Mouse (Mus musculus) lung, postnatal 25 days (tissue): ENCODE data around the gene Ifna7.
A peak's percentile ranks its signal among the peaks of the same experiment; 100 is the strongest.
"Not testable (repeated sequence)": the region's sequence is repeated elsewhere in the genome, so short reads cannot be mapped to it uniquely, and the experiment has no call there.

Experiments
- DNase-seq: peaks from one replicate; pipeline ENCODE4 v3.0.0; 2022; ENCODE audit warnings: low spot score

Ifna7 gene

GRCm38 (mm10) chr4:88815928-88816327, at the start of gene Ifna7:
Ifna7 (plus strand) TSS chr4:88816228.
- no peak for DNase-seq

- DNase-seq = not testable (repeated sequence)
These were observed 42.5 kb upstream of the Ifna7 start, which contains the start of gene Gm13290 for GRCm38 (mm10) chr4:88773534-88773933. Gm13290 (plus strand) TSS chr4:88773834.

DNA sequence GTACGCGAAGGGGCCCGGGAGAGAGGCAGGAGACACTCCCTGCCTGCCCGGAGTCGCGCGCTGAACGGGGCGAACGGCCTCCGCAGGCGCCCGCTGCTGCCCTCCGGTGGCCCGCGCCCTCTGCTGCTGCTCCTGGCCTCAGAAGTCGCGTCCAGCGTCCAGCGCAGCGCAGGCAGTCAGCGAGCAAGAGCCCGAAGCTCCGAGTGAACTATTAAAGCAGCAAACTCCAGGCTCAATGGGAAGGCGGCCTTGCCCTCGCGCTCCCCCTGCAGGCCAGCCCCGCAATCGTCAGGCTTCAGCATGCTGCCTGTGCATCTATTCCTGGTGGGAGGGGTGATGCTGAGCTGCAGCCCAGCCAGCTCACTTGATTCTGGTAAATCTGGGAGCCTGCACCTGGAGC, 39.4 kb upstream of the Ifna7 start, which contains the start of gene Gm13289:
Gene Gm13289, plus strand, starts transcription at position 301 of the 400 bp plus-strand sequence.
- DNase-seq = not testable (repeated sequence)

GRCm38 (mm10) chr4:88779550-88779949, 36.5 kb upstream of the Ifna7 start, which contains the start of gene Gm13272:
Gm13272 (plus strand) TSS chr4:88779850.
- DNase-seq = not testable (repeated sequence)

- DNase-seq = not testable (repeated sequence)
These were observed 35.7 kb upstream of the Ifna7 start for GRCm38 (mm10) chr4:88780320-88780719.

GRCm38 (mm10) chr4:88781831-88782230, 34.2 kb upstream of the Ifna7 start, which contains the start of gene Ifnz:
Ifnz (plus strand) TSS chr4:88782131.
- not testable (repeated sequence) for DNase-seq

DNA sequence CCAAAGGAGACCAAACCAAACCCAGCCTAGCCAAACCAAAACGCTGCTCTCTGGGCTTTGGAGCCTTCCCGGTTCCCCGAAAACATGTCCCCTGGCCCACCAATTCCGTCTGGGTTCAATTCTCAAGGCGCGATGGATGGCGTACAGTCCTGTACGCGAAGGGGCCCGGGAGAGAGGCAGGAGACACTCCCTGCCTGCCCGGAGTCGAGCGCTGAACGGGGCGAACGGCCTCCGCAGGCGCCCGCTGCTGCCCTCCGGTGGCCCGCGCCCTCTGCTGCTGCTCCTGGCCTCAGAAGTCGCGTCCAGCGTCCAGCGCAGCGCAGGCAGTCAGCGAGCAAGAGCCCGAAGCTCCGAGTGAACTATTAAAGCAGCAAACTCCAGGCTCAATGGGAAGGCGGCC, 33.7 kb upstream of the Ifna7 start:
- DNase-seq = not testable (repeated sequence)

GRCm38 (mm10) chr4:88785409-88785808, 30.6 kb upstream of the Ifna7 start, which contains the start of gene Gm13276:
Gm13276 (plus strand) TSS chr4:88785709.
- not testable (repeated sequence) for DNase-seq

- DNase-seq = peak; percentile 77
These were observed 27.6 kb upstream of the Ifna7 start, which contains the start of gene Gm13277 for GRCm38 (mm10) chr4:88788402-88788801. Gm13277 (plus strand) TSS chr4:88788632.

- not testable (repeated sequence) for DNase-seq
These were observed 24.8 kb upstream of the Ifna7 start, which contains the start of gene Gm13278 for GRCm38 (mm10) chr4:88791250-88791649. Gm13278 (plus strand) TSS chr4:88791550.

- DNase-seq = peak; percentile 38
These were observed 21.9 kb upstream of the Ifna7 start, which contains the start of gene Gm13275 for GRCm38 (mm10) chr4:88793936-88794675. Gm13275 (plus strand) TSS chr4:88794487.

- not testable (repeated sequence) for DNase-seq
These were observed 18.9 kb upstream of the Ifna7 start, which contains the start of gene Gm13279 for GRCm38 (mm10) chr4:88797097-88797496. Gm13279 (plus strand) TSS chr4:88797397.

DNA sequence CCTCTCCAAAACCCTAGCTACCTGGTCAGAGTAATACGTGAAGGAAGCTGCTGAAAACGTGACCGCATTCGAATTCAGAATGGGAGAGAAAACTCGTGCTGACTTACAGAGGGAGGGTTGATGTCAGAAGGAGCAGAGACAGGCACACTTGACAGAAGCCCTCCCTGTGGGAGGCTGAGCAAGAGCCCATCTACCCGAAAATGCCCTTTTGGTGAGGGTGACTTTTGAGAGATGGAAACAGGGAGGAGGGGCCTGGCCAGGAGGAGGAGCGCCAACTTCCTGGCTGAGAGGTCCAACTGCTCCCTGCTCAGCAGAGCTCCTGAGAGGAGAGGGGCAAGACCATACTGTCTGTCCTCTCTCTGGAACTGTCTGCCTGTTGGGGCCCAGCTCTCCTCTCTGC, 16.7 kb upstream of the Ifna7 start, which contains the start of gene Gm13285:
Gene Gm13285, plus strand, starts transcription at position 301 of the 400 bp plus-strand sequence.
- DNase-seq = not testable (repeated sequence)

DNA sequence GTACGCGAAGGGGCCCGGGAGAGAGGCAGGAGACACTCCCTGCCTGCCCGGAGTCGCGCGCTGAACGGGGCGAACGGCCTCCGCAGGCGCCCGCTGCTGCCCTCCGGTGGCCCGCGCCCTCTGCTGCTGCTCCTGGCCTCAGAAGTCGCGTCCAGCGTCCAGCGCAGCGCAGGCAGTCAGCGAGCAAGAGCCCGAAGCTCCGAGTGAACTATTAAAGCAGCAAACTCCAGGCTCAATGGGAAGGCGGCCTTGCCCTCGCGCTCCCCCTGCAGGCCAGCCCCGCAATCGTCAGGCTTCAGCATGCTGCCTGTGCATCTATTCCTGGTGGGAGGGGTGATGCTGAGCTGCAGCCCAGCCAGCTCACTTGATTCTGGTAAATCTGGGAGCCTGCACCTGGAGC, 13.1 kb upstream of the Ifna7 start, which contains the start of gene Gm13287:
Gene Gm13287, plus strand, starts transcription at position 301 of the 400 bp plus-strand sequence.
- DNase-seq = not testable (repeated sequence)

DNA sequence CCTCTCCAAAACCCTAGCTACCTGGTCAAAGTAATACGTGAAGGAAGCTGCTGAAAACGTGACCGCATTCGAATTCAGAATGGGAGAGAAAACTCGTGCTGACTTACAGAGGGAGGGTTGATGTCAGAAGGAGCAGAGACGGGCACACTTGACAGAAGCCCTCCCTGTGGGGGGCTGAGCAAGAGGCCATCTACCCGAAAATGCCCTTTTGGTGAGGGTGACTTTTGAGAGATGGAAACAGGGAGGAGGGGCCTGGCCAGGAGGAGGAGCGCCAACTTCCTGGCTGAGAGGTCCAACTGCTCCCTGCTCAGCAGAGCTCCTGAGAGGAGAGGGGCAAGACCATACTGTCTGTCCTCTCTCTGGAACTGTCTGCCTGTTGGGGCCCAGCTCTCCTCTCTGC, 10.8 kb upstream of the Ifna7 start, which contains the start of gene Gm13288:
Gene Gm13288, plus strand, starts transcription at position 301 of the 400 bp plus-strand sequence.
- DNase-seq = not testable (repeated sequence)

GRCm38 (mm10) chr4:88805761-88806160, 10.3 kb upstream of the Ifna7 start:
- peak; percentile 6 for DNase-seq

DNA sequence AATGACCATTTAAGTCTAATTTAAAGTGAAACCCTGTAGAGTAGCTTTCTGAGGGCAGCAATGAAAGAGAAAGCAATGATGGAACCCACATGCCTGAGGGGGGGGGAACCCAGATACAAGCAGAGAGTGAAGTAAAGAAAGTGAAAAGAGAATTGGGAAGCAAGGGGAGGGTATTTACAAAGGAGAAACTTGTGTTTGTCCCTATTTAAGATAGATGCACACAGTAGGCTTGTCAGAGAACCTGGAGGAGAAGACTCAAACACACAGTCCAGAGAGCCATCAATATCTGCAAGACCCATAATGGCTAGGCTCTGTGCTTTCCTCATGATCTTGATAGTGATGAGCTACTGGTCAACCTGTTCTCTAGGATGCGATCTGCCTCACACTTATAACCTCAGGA, 3.6 kb downstream of the Ifna7 start, which contains the start of gene Ifna11:
Gene Ifna11, plus strand, starts transcription at position 301 of the 400 bp plus-strand sequence.
- no peak for DNase-seq

GRCm38 (mm10) chr4:88822995-88823394, 7.0 kb downstream of the Ifna7 start:
- DNase-seq = peak; percentile 1

GRCm38 (mm10) chr4:88827116-88827515, 11.1 kb downstream of the Ifna7 start, which contains the start of gene Ifna6:
Ifna6 (plus strand) TSS chr4:88827416.
- not testable (repeated sequence) for DNase-seq

DNA sequence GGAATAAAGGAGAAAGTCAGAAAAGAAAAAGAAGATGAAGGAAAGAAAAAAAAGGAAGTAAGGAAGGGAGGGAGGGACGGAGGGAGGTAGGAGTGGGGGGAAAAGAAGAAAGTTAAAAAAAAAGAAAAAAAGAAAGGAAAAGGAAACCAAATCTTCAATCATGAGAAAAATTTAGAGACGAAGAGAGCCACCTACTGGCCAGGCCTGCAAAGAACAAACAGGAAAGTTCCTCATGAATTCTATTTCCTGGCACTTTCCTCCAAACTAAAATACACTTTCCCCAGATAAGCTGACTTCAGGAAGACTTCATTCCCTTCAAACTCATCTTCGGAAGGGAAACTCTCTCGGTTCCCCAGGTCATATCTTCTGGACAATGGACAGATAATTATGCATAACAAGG, 14.5 kb downstream of the Ifna7 start:
- peak; percentile 23 for DNase-seq

DNA sequence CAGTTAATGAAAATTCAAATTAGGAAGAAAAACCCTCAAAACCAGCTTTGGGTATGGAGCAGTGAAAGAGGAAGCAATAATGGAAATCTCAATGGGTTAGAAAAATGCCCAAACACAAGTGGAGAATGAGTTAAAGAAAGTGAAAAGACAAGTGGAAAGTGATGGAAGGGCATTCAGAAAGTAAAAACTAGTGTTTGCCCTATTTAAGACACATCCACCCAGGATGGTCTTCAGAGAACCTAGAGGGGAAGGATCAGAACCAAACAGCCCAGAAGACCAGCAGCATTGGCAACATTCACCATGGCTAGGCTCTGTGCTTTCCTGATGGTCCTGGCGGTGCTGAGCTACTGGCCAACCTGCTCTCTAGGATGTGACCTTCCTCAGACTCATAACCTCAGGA, 19.2 kb downstream of the Ifna7 start, which contains the start of gene Ifna5:
Gene Ifna5, plus strand, starts transcription at position 301 of the 400 bp plus-strand sequence.
- DNase-seq = not testable (repeated sequence)

- DNase-seq = peak; percentile 1
These were observed 22.8 kb downstream of the Ifna7 start for GRCm38 (mm10) chr4:88838828-88839227.
